Mouse (Mus musculus): ENCODE measurements around the gene Zfp988.
"Not testable (repeated sequence)": the region's sequence is repeated elsewhere in the genome, so short reads cannot be mapped to it uniquely, and the experiment has no call there.

Gene Zfp988

DNA sequence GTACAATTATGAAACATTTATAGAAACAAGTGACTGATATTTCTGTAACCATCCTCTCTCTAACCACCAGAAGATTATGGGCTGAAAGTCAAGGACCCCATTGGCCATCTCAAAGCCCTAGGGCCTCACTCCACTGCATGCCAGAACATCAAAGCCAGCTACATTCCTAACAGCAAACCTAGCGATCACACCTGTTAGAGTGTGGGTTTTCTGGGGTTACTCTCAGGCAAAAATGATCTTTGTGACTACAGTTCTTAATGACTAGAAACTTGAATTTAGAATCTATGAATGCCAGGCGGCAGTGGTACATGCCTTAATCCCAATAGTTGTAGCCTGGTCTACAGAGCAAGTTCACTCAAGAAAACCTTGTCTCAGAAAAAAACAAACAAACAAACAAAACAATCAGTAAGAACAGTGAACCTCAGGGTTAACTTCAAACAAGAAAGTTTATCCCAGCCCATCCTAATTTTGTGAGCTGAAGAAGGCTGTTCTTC is 39.6 kb downstream of the Zfp988 start:
- DNase-seq: not testable (repeated sequence)

DNA sequence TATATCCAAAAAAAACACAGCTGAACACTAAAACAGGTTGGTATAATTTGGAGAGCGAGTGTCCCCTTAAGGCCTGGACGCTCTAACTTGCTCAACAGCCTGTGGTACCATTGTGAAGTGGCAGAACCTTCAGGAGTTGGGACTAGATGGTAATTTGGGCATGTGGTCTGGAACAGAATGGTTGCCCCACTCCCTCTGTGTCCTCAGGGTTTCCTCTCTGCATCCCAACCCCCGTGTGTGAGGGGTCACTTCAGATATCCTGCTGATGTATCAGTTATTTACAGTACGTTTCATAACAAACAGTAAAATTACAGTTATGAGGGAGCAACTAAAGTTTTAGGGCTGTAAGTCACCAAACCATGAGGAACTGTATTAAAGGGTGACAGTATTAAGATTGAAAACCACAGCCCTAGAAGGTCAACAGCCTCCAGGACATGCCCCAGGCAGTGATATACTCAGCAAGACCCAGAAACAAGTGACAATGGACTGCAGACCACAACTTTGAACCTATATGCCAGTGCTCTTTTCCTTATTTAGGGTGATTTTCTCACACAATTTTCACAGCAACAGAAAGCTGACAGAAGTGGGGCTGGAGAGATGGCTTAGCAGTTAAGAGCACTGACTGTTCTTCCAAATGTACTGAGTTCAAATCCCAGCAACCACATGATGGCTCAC is 41.0 kb downstream of the Zfp988 start:
- not testable (repeated sequence) for DNase-seq

DNA sequence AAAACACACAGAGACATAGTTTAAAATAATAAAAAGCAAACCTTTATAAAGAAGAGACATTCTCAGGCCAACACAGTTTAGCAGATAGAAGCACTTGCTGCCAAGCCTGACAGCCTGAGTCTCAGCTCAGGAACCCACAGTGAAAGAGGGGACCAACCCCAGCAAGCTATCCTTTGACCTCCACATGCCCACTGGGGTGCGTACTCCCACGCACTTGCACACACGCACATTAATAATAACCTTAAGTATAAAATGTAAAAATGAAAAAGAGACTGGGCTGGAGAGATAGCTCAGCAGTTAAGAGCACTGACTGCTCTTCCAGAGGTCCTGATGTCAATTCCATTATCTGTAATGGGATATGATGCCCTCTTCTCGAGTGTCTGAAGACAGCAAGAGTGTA is 41.8 kb downstream of the Zfp988 start:
- not testable (repeated sequence) for DNase-seq

DNA sequence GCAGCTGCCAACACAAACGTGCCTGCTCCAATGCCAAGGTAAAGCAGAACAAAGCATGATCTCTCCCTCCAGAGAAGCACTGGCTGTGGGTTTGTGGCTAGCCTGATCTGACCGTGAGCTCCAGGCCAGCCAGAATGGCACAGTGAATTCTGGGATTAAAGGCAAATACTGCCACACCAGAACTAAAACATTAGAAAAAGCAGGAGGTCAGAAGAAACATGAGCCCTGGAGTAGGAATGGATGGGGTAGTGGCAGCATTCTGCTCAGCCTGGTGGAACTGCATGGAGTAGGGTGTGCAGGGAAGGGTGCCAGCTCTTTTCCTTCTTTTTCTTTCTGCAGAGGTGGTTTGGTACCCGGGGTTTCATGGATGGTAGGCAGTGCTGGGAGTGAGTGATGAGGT is 42.4 kb downstream of the Zfp988 start:
- DNase-seq: not testable (repeated sequence)

DNA sequence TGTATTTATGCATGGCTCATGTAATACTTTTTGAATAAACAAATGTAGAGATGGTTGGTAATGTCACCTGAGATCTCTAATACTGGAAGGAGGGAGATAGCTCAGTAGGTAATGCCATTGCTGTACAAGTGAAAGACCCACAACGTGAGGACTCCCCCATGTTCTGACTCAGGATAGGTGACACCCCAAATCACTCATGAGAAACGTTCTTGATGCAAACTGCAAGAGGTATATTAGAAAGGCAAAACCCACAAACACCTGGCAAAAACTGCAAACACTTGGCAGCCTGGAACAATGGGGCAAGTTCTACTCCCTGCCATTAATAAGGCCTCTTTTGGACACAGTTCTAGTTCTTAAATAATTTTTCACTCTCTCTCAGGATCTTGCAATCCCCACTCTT is 42.9 kb downstream of the Zfp988 start:
- DNase-seq: not testable (repeated sequence)

DNA sequence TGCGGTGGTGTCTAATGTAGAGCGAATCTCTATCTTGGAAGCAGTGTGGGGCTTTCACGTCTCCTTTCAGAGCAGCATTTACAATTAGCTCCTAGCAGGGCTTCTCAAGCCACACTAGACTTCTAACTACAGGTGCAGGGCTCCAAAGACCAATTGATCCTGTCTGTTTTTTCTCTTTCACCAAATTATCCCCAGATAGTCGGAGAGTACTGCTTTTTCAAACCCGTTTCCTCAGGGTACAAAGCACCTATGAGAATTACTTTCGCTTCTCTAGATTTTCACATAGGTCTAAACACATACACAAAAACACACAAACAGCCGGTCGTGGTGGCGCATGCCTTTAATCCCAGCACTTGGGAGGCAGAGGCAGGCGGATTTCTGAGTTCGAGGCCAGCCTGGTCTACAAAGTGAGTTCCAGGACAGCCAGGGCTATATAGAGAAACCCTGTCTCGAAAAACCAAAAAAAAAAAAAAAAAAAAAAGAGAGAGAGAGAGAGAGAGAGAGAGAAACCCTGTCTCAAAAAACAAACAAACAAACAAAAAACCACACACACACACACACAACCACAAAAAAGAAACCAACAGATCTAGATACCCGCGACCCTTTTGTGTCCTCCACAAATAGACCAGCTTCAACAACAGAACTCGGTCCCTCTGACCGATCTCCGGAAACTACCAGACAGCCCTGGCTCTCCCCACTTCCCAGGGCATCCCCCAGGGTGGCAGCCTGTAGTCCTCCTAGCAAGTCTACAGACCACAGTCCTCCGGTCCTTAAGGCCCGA is 43.6 kb downstream of the Zfp988 start:
- DNase-seq: not testable (repeated sequence)

DNA sequence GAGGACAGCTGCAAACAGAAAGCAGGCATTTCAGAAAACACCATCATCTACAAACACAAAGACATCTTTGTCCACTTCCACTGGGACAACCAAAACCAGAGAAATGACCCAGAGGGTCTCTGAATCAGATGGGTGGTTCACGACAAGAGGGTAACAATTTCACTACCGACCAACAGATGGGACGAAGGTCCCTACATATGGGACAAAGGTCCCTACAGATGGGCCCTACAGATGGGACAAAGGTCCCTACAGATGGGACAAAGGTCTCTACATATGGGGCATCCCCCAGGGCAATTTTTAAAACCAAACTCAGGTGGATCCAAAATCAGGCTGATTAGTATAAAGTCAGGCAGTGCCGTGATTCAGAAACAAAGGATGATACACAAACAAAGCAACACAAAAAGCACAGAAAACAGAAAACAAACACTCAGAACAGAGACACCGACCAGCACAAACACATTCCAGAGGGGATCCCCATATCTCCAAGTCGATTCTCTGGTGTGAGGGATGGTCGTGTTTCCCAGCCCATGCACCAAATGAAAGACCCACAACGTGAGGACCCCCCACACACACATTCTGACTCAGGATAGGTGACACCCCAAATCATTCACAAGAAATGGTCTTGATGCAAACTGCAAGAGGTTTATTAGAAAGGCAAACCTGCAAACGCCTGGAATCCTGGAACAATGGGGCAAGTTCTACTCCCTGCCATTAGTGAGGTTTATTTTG is 44.4 kb downstream of the Zfp988 start:
- not testable (repeated sequence) for DNase-seq

DNA sequence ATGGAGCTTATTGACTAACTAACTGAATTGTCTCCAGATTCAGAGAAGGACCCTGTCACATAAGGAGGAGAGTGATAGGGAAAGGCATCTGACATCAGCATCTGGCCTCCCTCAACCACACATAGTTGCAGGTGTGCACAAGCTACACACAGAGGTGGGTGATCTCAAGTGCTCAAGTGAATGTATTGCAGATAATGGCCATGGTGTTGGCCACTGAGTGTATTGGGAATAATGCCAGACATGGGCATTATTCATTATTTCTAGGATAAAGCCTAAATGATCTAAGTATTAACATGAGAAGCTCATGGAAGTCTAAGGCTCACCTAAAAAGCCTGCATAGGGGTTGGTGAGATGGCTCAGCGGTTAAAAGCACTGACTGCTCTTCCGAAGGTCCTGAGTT is 45.1 kb downstream of the Zfp988 start:
- DNase-seq: not testable (repeated sequence)

DNA sequence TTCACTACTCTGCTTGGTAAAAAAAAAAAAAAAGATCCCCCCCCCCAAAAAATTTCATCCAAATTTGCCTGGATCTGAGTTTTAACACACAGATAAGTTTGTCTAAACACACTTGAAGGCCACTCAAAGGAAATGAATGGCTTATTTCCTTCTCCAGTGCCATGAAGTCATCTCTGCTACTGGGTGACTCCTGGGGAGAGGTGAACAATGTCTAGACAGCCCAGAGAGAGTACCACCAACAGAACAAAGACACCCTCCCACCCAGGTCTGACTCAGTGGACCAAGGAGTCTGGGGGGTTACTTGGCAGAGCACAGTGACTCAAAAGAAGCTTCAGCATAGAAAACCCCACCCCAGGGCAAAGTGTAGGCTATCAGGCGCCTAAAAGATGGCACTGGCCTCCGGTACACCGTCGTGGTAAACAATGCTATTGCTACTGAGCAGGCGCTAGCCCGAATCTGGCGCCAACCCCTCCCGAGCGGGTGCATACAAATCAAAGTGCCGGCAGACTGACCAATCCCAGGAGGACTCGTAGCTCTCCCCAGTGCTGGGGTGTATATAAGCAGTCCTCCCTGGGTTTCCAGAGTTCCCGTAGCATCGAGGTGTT is 46.0 kb downstream of the Zfp988 start:
- not testable (repeated sequence) for DNase-seq

DNA sequence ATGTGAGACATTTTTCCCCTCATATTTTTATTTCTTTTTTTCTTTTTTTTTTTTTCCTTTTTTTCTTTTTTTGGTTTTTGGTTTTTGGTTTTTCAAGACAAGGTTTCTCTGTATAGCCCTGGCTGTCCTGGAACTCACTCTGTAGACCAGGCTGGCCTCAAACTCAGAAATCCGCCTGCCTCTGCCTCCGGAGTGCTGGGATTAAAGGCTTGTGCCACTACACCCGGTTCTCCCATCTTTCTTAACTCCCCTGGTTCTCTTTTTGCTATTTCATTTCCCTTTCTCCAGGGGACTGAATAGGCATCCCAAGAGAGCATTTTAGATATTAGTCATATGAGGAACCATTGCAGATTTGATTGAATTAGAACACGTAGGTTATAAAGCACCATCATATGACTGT is 48.2 kb downstream of the Zfp988 start:
- not testable (repeated sequence) for DNase-seq

DNA sequence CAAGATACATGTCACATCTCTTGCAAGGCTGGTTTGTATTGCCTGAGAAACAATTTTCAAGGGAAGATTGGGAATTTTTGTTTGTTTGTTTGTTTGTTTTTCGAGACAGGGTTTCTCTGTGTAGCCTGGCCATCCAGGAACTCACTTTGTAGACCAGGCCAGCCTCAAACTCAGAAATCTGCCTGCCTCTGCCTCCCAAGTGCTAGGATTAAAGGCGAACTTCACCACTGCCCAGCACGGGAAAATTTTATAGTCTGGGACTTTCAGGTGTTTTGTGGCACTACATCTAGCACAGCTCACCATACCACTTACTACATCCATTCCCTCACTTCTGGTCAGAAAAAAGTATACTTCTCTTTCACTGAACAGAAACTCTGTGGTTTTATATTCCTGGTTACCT is 50.6 kb downstream of the Zfp988 start:
- DNase-seq: not testable (repeated sequence)

DNA sequence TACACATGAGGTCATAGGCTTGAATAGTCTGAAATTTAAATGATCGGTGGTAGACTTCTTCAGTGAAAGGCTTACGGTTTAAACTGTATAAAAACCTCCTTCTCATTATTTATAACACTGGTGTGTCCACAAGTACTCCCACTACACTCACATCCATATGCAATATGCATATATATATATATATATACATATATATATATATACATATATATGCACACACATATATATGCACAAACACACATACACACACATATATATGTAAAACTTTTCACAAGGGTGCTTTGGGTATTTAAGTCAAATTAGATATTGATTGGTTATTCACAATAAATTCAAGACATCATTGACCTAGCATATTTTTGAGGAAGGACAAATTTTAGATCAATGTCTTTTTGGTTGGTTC is 51.7 kb downstream of the Zfp988 start:
- not testable (repeated sequence) for DNase-seq

DNA sequence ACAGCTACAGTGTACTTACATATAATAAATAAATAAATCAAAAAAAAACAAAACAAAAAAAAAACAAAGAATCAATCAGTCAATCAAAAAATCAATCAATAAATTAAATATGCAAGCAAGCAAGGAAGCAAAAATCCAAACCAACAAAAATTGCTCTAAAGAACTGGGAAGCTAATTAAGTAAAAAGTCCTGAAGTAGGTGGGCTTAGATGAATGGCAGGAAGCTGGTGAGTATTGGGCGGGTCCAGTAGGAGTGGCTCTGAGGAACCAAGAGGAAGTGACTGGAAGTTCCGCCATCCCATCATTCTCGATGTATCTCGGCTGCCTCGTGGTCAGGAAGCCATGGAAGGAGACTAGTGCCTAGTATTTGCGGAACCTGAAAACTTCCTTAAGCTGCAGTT is 55.5 kb downstream of the Zfp988 start, which contains the start of gene Zfp978:
Gene Zfp978, plus strand, starts transcription at position 301 of the 400 bp plus-strand sequence.
- DNase-seq: not testable (repeated sequence)

DNA sequence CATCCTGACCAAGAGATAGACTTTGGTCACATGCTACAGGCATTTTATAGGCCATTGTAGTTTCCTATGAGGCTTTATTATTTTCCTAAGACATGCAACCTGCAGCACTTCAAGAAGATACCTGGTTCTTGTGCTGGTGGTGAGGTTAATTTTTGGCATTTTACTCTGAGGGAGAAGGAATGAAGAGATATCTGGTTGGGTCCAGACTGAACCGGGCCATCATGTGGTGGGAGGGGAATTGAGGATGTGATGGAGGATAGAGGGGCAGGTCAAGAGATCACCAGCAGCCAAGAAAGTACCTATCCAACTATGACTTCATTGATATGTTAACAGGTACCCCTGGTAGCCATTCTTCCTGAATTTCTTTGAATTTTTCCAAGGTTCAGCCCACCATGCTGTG is 56.4 kb downstream of the Zfp988 start:
- DNase-seq: not testable (repeated sequence)

DNA sequence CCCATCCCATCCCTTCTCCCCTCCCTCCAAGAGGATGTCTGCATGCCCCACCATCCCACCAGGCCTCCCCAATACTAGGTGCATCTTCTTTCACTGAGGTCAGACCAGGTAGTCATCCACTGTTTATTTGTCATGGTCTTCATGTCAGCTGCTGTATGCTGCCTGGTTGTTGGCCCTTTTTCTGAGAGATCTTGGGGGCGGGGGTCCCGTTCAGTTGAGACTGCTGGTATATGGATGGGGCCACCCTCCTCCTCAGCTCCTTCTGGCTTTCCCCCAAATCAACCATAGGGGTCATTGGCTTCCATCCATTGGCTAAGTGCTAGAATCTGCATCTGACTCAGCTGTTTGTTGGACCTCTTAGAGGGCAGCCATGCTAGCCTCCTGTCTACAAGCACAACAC is 64.1 kb downstream of the Zfp988 start:
- DNase-seq: not testable (repeated sequence)

DNA sequence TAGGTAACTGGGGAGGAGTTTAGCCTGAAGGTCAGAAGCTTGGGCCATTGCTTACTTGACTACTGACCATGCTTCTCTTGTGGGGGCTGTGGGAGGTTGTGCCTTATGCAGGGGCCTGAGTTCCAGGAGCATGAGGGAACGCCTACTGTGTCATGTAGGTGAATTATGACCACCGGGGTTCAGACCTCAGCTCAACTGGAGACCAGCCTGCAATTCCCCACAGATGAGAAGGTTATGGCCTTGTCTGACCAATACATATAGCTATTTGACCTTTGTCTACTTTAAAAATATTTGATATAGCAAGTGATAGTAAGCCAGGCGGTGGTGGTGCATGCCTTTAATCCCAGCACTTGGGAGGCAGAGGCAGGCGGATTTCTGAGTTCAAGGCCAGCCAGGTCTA is 77.7 kb downstream of the Zfp988 start:
- not testable (repeated sequence) for DNase-seq
